Mouse (Mus musculus) spleen, adult 2 months (tissue): ENCODE measurements at regions not wholly inside any gene's neighbourhood (a gene's known extent, or its start where the extent isn't known, plus 50 kb on each side); places are given as distances from the start of the nearest gene placed in this dataset.

Source experiments
- DNase-seq, 2 experiments: peaks; one replicate each; pipeline versions ENCODE4 v3.0.0 to v3.0.0-alpha.2; 2012 to 2021; ENCODE audit warnings: low spot score in 2 of 2, low read depth in 1 of 2
- H3K27ac ChIP-seq: fragments of 200-500 bp; 2 replicates; pipeline ENCODE4 v1.5.1; 2012; ENCODE audit warnings: low read length, inconsistent platforms; ENCODE audit not compliant: insufficient read depth
- H3K27me3 ChIP-seq: fragments of 200-500 bp; 2 replicates; pipeline ENCODE4 v1.6.1; 2012; ENCODE audit warnings: mild to moderate bottlenecking, moderate library complexity, low read length, inconsistent platforms; ENCODE audit not compliant: control insufficient read depth, insufficient read depth
- H3K36me3 ChIP-seq: fragments of 200-500 bp; 2 replicates; pipeline ENCODE4 v1.6.1; 2012; ENCODE audit warnings: mild to moderate bottlenecking, low read length, inconsistent platforms; ENCODE audit not compliant: control insufficient read depth, insufficient read depth
- H3K4me1 ChIP-seq: fragments of 200-500 bp; 2 replicates; pipeline ENCODE4 v1.6.1; 2011; ENCODE audit warnings: inconsistent platforms; ENCODE audit not compliant: control insufficient read depth, insufficient read depth, insufficient read length
- H3K4me3 ChIP-seq: fragments of 200-500 bp; 2 replicates; pipeline ENCODE4 v1.5.1; 2011; ENCODE audit warnings: mild to moderate bottlenecking, inconsistent platforms; ENCODE audit not compliant: insufficient read depth, insufficient read length; ENCODE audit errors: extremely low read depth
- CTCF ChIP-seq: fragments of 200-500 bp; IDR thresholded peaks from 2 replicates; pipeline ENCODE4 v1.5.1; 2011; ENCODE audit warnings: mild to moderate bottlenecking, inconsistent platforms; ENCODE audit not compliant: insufficient read depth, insufficient read length, insufficient replicate concordance; ENCODE audit errors: extremely low read depth
- POLR2A ChIP-seq: fragments of 200-500 bp; IDR thresholded peaks from 2 replicates; pipeline ENCODE4 v1.6.1; 2011; ENCODE audit warnings: low read depth, low read length, inconsistent platforms
- WGBS: fragments of 180-500 bp; shearing (Covaris S2); methylation state at CpG from one replicate; pipeline ENCODE4 v1.1.7; 2018; 5-methylcytosine and 5-hydroxymethylcytosine counted together

DNA sequence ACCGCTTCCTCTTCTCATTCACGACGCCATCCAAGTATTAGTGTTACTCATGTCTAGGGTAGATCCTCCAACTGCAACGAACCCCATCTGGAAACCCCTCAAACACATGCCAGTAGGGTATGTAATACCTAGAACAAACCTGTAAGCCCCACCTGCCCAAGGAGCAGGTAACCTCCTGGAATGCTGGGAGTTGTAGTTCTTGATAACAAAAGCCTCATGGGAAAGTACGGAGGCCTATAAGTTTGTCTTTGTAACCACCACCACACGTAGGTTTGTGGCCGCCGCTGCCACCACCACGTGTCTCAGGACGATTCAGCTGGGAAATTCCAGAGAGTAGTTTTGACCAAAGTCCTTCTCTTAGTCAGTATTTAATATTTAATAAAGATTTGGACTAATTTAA is 107.4 kb upstream of the Unc5b start:
- H3K27ac ChIP-seq, result no peak overlapping the region
- TF ChIP-seq POLR2A (no peak), CTCF (no peak)
- H3K36me3 ChIP-seq, result no peaks in the 10 kb centered on the region
- no peak for DNase-seq
- H3K4me3 ChIP-seq, result no peak overlapping the region
- no peaks in the 10 kb centered on the region for H3K27me3 ChIP-seq
- WGBS, result 74% methylated on average over 10 of the region's 10 CpGs
- H3K4me1 ChIP-seq, result no peaks in the 10 kb centered on the region

GRCm38 (mm10) chr10:60937517-60937866 is 106.1 kb upstream of the Unc5b start:
- no peak for DNase-seq
- H3K27ac ChIP-seq, result no peak overlapping the region
- no peak overlapping the region for H3K4me3 ChIP-seq
- no peaks in the 10 kb centered on the region for H3K36me3 ChIP-seq
- H3K27me3 ChIP-seq, result no peaks in the 10 kb centered on the region
- 82% methylated on average over 7 of the region's 7 CpGs for WGBS
- no peaks in the 10 kb centered on the region for H3K4me1 ChIP-seq
- TF ChIP-seq POLR2A, result no peak

- 67% methylated on average over 13 of the region's 13 CpGs for WGBS
- Histone ChIP-seq H3K27me3 (no peaks in the 10 kb centered on the region), H3K27ac (no peak overlapping the region), H3K36me3 (no peaks in the 10 kb centered on the region), H3K4me1 (no peaks in the 10 kb centered on the region), H3K4me3 (no peak overlapping the region)
- no peak for DNase-seq
- no peak for TF ChIP-seq POLR2A
- no peak for TF ChIP-seq CTCF
Observed at GRCm38 (mm10) chr10:60936659-60937516, 105.5 kb upstream of the Unc5b start.

GRCm38 (mm10) chr10:60934297-60935286 is 103.2 kb upstream of the Unc5b start:
- Histone ChIP-seq H3K4me1 (peaks cover 8% of the 10 kb centered on the region; the same call in 1 of the 2 replicates), H3K27ac (no peak overlapping the region), H3K4me3 (no peak overlapping the region), H3K36me3 (no peaks in the 10 kb centered on the region), H3K27me3 (no peaks in the 10 kb centered on the region)
- 65% methylated on average over 13 of the region's 13 CpGs for WGBS
- no peak for DNase-seq
- TF ChIP-seq POLR2A (no peak), CTCF (no peak)

- Histone ChIP-seq H3K4me3 (no peak overlapping the region), H3K27ac (no peak overlapping the region), H3K4me1 (peaks cover 8% of the 10 kb centered on the region; the same call in 1 of the 2 replicates), H3K36me3 (no peaks in the 10 kb centered on the region), H3K27me3 (no peaks in the 10 kb centered on the region)
- no peak for DNase-seq
- TF ChIP-seq POLR2A (no peak), CTCF (no peak)
- WGBS, result 8% methylated on average over 6 of the region's 7 CpGs
Observed at GRCm38 (mm10) chr10:60933891-60934290, 102.5 kb upstream of the Unc5b start.

GRCm38 (mm10) chr10:60932855-60933254 is 101.5 kb upstream of the Unc5b start:
- 30% methylated on average over 3 of the region's 3 CpGs for WGBS
- Histone ChIP-seq H3K27ac (no peak overlapping the region), H3K4me3 (no peak overlapping the region), H3K36me3 (no peaks in the 10 kb centered on the region), H3K27me3 (no peaks in the 10 kb centered on the region), H3K4me1 (peaks cover 8% of the 10 kb centered on the region; the same call in 1 of the 2 replicates)
- TF ChIP-seq CTCF (no peak), POLR2A (no peak)
- DNase-seq, result no peak
